Mouse (Mus musculus): Measurements from ENCODE around the gene Aox4.

Gene Aox4

GRCm38 (mm10) chr1:58301073-58301472 is 90.9 kb downstream of the Aox4 start:
- DNase-seq (ENCODE audit: extremely low spot score) = no peak

- DNase-seq (ENCODE audit: extremely low spot score) = no peak
Observed at GRCm38 (mm10) chr1:58302015-58302414, 91.8 kb downstream of the Aox4 start.

GRCm38 (mm10) chr1:58303009-58303408 is 92.8 kb downstream of the Aox4 start:
- no peak for DNase-seq (ENCODE audit: extremely low spot score)

GRCm38 (mm10) chr1:58303726-58304125 is 93.5 kb downstream of the Aox4 start:
- DNase-seq (ENCODE audit: extremely low spot score) = no peak

GRCm38 (mm10) chr1:58304296-58304695 is 94.1 kb downstream of the Aox4 start:
- no peak for DNase-seq (ENCODE audit: extremely low spot score)

- no peak for DNase-seq (ENCODE audit: extremely low spot score)
Observed at GRCm38 (mm10) chr1:58307181-58307580, 97.0 kb downstream of the Aox4 start.

GRCm38 (mm10) chr1:58308594-58308993 is 98.4 kb downstream of the Aox4 start:
- DNase-seq (ENCODE audit: extremely low spot score) = no peak

- no peak for DNase-seq (ENCODE audit: extremely low spot score)
Observed at GRCm38 (mm10) chr1:58309853-58310252, 99.7 kb downstream of the Aox4 start.

GRCm38 (mm10) chr1:58311221-58311864 is 101.1 kb downstream of the Aox4 start:
- no peak for DNase-seq (ENCODE audit: extremely low spot score)

- DNase-seq (ENCODE audit: extremely low spot score) = no peak
Observed at GRCm38 (mm10) chr1:58313173-58313572, 103.0 kb downstream of the Aox4 start.

- no peak for DNase-seq (ENCODE audit: extremely low spot score)
Observed at GRCm38 (mm10) chr1:58315532-58315931, 105.3 kb downstream of the Aox4 start.

Data from embryo, embryonic 9.5 days (tissue).